Mouse (Mus musculus): ENCODE results near the gene Cers6.

Cers6 gene

GRCm38 (mm10) chr2:69115921-69116320, 254.7 kb downstream of the Cers6 start:
- no peak for DNase-seq (ENCODE audit: low spot score in 2 of 2)

GRCm38 (mm10) chr2:69116767-69117166, 255.5 kb downstream of the Cers6 start:
- DNase-seq (ENCODE audit: low spot score in 2 of 2) = no peak

- no peak for DNase-seq (ENCODE audit: low spot score in 2 of 2)
Observed at GRCm38 (mm10) chr2:69118994-69119393, 257.8 kb downstream of the Cers6 start.

- no peak for DNase-seq (ENCODE audit: low spot score in 2 of 2)
Observed at GRCm38 (mm10) chr2:69119718-69120117, 258.5 kb downstream of the Cers6 start.

GRCm38 (mm10) chr2:69121681-69122080, 260.4 kb downstream of the Cers6 start:
- no peak for DNase-seq (ENCODE audit: low spot score in 2 of 2)

GRCm38 (mm10) chr2:69125425-69125824, 264.2 kb downstream of the Cers6 start:
- no peak for DNase-seq (ENCODE audit: low spot score in 2 of 2)

GRCm38 (mm10) chr2:69128321-69128720, 267.1 kb downstream of the Cers6 start:
- no peak for DNase-seq (ENCODE audit: low spot score in 2 of 2)

- no peak for DNase-seq (ENCODE audit: low spot score in 2 of 2)
Observed at GRCm38 (mm10) chr2:69128921-69129395, 267.7 kb downstream of the Cers6 start.

GRCm38 (mm10) chr2:69129425-69130210, 268.4 kb downstream of the Cers6 start:
- DNase-seq (ENCODE audit: low spot score in 2 of 2) = no peak

GRCm38 (mm10) chr2:69132046-69132445, 270.8 kb downstream of the Cers6 start:
- no peak for DNase-seq (ENCODE audit: low spot score in 2 of 2)

GRCm38 (mm10) chr2:69132488-69133040, 271.3 kb downstream of the Cers6 start:
- DNase-seq (ENCODE audit: low spot score in 2 of 2) = no peak

- no peak for DNase-seq (ENCODE audit: low spot score in 2 of 2)
Observed at GRCm38 (mm10) chr2:69134186-69134585, 272.9 kb downstream of the Cers6 start.

GRCm38 (mm10) chr2:69134937-69135336, 273.7 kb downstream of the Cers6 start:
- DNase-seq (ENCODE audit: low spot score in 2 of 2) = no peak

- no peak for DNase-seq (ENCODE audit: low spot score in 2 of 2)
Observed at GRCm38 (mm10) chr2:69135661-69136576, 274.7 kb downstream of the Cers6 start, which contains the start of gene Nostrin. Gene Nostrin (plus strand): TSS chr2:69135800.

- no peak for DNase-seq (ENCODE audit: low spot score in 2 of 2)
Observed at GRCm38 (mm10) chr2:69137406-69138084, 276.3 kb downstream of the Cers6 start.

- no peak for DNase-seq (ENCODE audit: low spot score in 2 of 2)
Observed at GRCm38 (mm10) chr2:69138759-69139158, 277.5 kb downstream of the Cers6 start.

- DNase-seq (ENCODE audit: low spot score in 2 of 2) = no peak
Observed at GRCm38 (mm10) chr2:69140215-69140614, 279.0 kb downstream of the Cers6 start.

- no peak for DNase-seq (ENCODE audit: low spot score in 2 of 2)
Observed at GRCm38 (mm10) chr2:69140816-69141215, 279.6 kb downstream of the Cers6 start.

GRCm38 (mm10) chr2:69148691-69149090, 287.4 kb downstream of the Cers6 start:
- DNase-seq (ENCODE audit: low spot score in 2 of 2) = no peak

GRCm38 (mm10) chr2:69149154-69149553, 287.9 kb downstream of the Cers6 start:
- DNase-seq (ENCODE audit: low spot score in 2 of 2) = no peak

- DNase-seq (ENCODE audit: low spot score in 2 of 2) = no peak
Observed at GRCm38 (mm10) chr2:69150841-69151240, 289.6 kb downstream of the Cers6 start.

GRCm38 (mm10) chr2:69155861-69156260, 294.6 kb downstream of the Cers6 start:
- no peak for DNase-seq (ENCODE audit: low spot score in 2 of 2)
